Mouse (Mus musculus) cerebellum, adult 8-10 months (tissue): ENCODE measurements at regions not wholly inside any gene's neighbourhood (a gene's known extent, or its start where the extent isn't known, plus 50 kb on each side); places are given as distances from the start of the nearest gene placed in this dataset.

Experiments used
- DNase-seq: peaks from one replicate; pipeline ENCODE4 v3.0.0; 2022

GRCm38 (mm10) chr7:67428388-67428787 lies 55.7 kb upstream of the Mef2a start:
- DNase-seq, result no peak

- no peak for DNase-seq
These were observed 53.4 kb upstream of the Mef2a start for GRCm38 (mm10) chr7:67426076-67426475.

- DNase-seq, result no peak
These were observed 52.9 kb upstream of the Mef2a start for GRCm38 (mm10) chr7:67425581-67425980.

GRCm38 (mm10) chr7:67424810-67425485 lies 52.3 kb upstream of the Mef2a start:
- DNase-seq, result no peak
